ENCODE assay signal across 8 mouse cellular contexts in genomic region chr1:161070352-161071271, GRCm38 (mm10). TPM values are rescaled to one million over a fixed set of nuclear protein-coding genes. Genes with fewer than 3 reads are reported as not detected.
DNase-seq lines count a peak whose midpoint lies in the region; ATAC-seq lines count a peak whose summit lies in the region.

TSS of gene Dars2 (minus strand) at chr1:161070658.
TSS of gene Cenpl (plus strand) at chr1:161070713.

- peak; percentile 89 for DNase-seq in B cell, adult 2 months
- peak; percentile 99 for DNase-seq in brain, adult 2 months (ENCODE audit: low read depth, low spot score)
- DNase-seq in heart, embryonic 10.5 days (ENCODE audit: low spot score) = peak; percentile 98
- peak; percentile 92 for DNase-seq in liver
- DNase-seq in spleen, postnatal 4 days (ENCODE audit: low spot score in 2 of 2) = peak; percentile 91 to 94

- H3K4me1 ChIP-seq in heart, embryonic 10.5 days = peaks cover 27% of the 10 kb centered on the region
- peaks cover 33% of the 10 kb centered on the region for H3K4me1 ChIP-seq in kidney, embryonic 15.5 days

- peak within 1 kb of the TSS; percentile 78 for H3K9ac ChIP-seq in kidney, embryonic 15.5 days

- peaks cover 10% of the 10 kb centered on the region for H3K36me3 ChIP-seq in heart, embryonic 10.5 days
- H3K36me3 ChIP-seq in kidney, embryonic 15.5 days = peaks cover 10% of the 10 kb centered on the region

- peak within 1 kb of the TSS; percentile 80 for H3K4me2 ChIP-seq in kidney, embryonic 15.5 days

- H3K4me3 ChIP-seq in heart, embryonic 10.5 days = peak within 1 kb of the TSS; percentile 84
- H3K4me3 ChIP-seq in kidney, embryonic 15.5 days (replicated peaks) = peak within 1 kb of the TSS; percentile 84

- ATAC-seq in erythroblast, adult 5-6 weeks (replicated peaks; ENCODE audit: low FRiP score, poor library complexity, severe bottlenecking) = peak; percentile 92
- peak; percentile 98 for ATAC-seq in kidney, embryonic 15.5 days (replicated peaks; ENCODE audit: low FRiP score)
- peak; percentile 97 for ATAC-seq in monocyte, adult 5-6 weeks (replicated peaks; ENCODE audit: insufficient number of reproducible peaks, low FRiP score, low TSS enrichment, poor library complexity, severe bottlenecking)

- H3K9me3 ChIP-seq in heart, embryonic 10.5 days = no peaks in the 10 kb centered on the region
- H3K9me3 ChIP-seq in kidney, embryonic 15.5 days (replicated peaks) = no peaks in the 10 kb centered on the region

- under 1% methylated on average over 57 of the region's 57 CpGs for WGBS in heart, embryonic 10.5 days
- WGBS in kidney, embryonic 15.5 days = under 1% methylated on average over 57 of the region's 57 CpGs

- no peaks in the 10 kb centered on the region for H3K27me3 ChIP-seq in heart, embryonic 10.5 days (ENCODE audit: insufficient read depth, poor library complexity, severe bottlenecking)
- no peaks in the 10 kb centered on the region for H3K27me3 ChIP-seq in kidney, embryonic 15.5 days

- H3K27ac ChIP-seq in heart, embryonic 10.5 days = peak within 1 kb of the TSS; percentile 94
- H3K27ac ChIP-seq in kidney, embryonic 15.5 days = peak within 1 kb of the TSS; percentile 80

RNA-seq across cellular contexts. Expression of gene Dars2, which starts in this region (rescaled TPM):
- 6.7 and 13.6 TPM in 2 replicates for total RNA-seq in erythroblast, adult 5-6 weeks (2015; ENCODE audit: low replicate concordance)
- 5.8 and 10.3 TPM in 2 replicates for total RNA-seq in erythroblast, adult 5-6 weeks (2017; ENCODE audit: low replicate concordance)
- polyA plus RNA-seq in heart, embryonic 10.5 days (2016; fragmentation: Nextera tagmentation; extraction: Ambion mirVana) = 47.8 and 57.3 TPM in 2 replicates
- polyA plus RNA-seq in kidney, embryonic 15.5 days (2015; fragmentation: Nextera tagmentation; extraction: Ambion mirVana) = 35.7 and 38.1 TPM in 2 replicates
- 5.7 to 12.4 TPM (median 8.2 TPM) in 3 replicates for total RNA-seq in monocyte, adult 5-6 weeks (2017)

RNA-seq across cellular contexts. Expression of gene Cenpl, which starts in this region (rescaled TPM):
- 13.3 and 32.4 TPM in 2 replicates for total RNA-seq in erythroblast, adult 5-6 weeks (2015; ENCODE audit: low replicate concordance)
- total RNA-seq in erythroblast, adult 5-6 weeks (2017; ENCODE audit: low replicate concordance) = 8.8 and 12.1 TPM in 2 replicates
- polyA plus RNA-seq in heart, embryonic 10.5 days (2016; fragmentation: Nextera tagmentation; extraction: Ambion mirVana) = 21.6 and 25.5 TPM in 2 replicates
- 30.5 and 30.9 TPM in 2 replicates for polyA plus RNA-seq in kidney, embryonic 15.5 days (2015; fragmentation: Nextera tagmentation; extraction: Ambion mirVana)
- total RNA-seq in monocyte, adult 5-6 weeks (2017) = 3.1 to 6.8 TPM (median 4.9 TPM) in 3 replicates

Comparison
In these comparisons a context has a peak if more than half of its experiments do, and no peak if none do; other contexts are left out.
1. Peak in every context shown above with its lines: DNase-seq, ATAC-seq, H3K4me3 ChIP-seq and H3K27ac ChIP-seq.